Mouse (Mus musculus) hindbrain, embryonic 16.5 days (tissue): ENCODE measurements at regions not wholly inside any gene's neighbourhood (a gene's known extent, or its start where the extent isn't known, plus 50 kb on each side); places are given as distances from the start of the nearest gene placed in this dataset.

Experiments
- ATAC-seq: fragments of 200-750 bp; cut with Nextera tagmentation; 2 replicates; pipeline ENCODE4 v1.8.0; 2017; ENCODE audit warnings: moderate TSS enrichment, moderate library complexity
- H3K27ac ChIP-seq: fragments of 300-500 bp; sonication (generic); 2 replicates; pipeline ENCODE4 v1.5.1; 2014; ENCODE audit warnings: low read depth, mild to moderate bottlenecking, control low read depth, low read length, moderate library complexity
- H3K27me3 ChIP-seq: fragments of 300-500 bp; sonication (generic); replicated peaks from 2 replicates; pipeline ENCODE4 v1.6.1; 2014; ENCODE audit warnings: low read length; ENCODE audit not compliant: control insufficient read depth, insufficient read depth
- H3K36me3 ChIP-seq: fragments of 300-500 bp; sonication (generic); 2 replicates; pipeline ENCODE4 v1.6.1; 2014; ENCODE audit warnings: mild to moderate bottlenecking, low read length, moderate library complexity, mixed read lengths; ENCODE audit not compliant: control insufficient read depth, insufficient read depth
- H3K4me1 ChIP-seq: fragments of 300-500 bp; sonication (generic); 2 replicates; pipeline ENCODE4 v1.6.1; 2014; ENCODE audit warnings: low read depth, low read length; ENCODE audit not compliant: control insufficient read depth, insufficient read depth
- H3K4me2 ChIP-seq: fragments of 300-500 bp; sonication (generic); 2 replicates; pipeline ENCODE4 v1.6.1; 2014; ENCODE audit warnings: mild to moderate bottlenecking, low read length, control low read depth, moderate library complexity
- H3K4me3 ChIP-seq: fragments of 300-500 bp; sonication (generic); 2 replicates; pipeline ENCODE4 v1.5.1; 2014; ENCODE audit warnings: mild to moderate bottlenecking, low read length, control low read depth, moderate library complexity
- H3K9ac ChIP-seq: fragments of 300-500 bp; sonication (generic); 2 replicates; pipeline ENCODE4 v1.6.1; 2014; ENCODE audit warnings: low read depth, mild to moderate bottlenecking, control low read depth, low read length, moderate library complexity
- H3K9me3 ChIP-seq: fragments of 300-500 bp; sonication (generic); 2 replicates; pipeline ENCODE4 v1.6.1; 2014; ENCODE audit warnings: mild to moderate bottlenecking, low read length, moderate library complexity; ENCODE audit not compliant: control insufficient read depth
- WGBS: fragments of 180-500 bp; shearing (Covaris S2); extraction: QIAGEN DNeasy Blood & Tissue Kit; methylation state at CpG from one replicate; pipeline ENCODE4 v1.1.7; 2014; 5-methylcytosine and 5-hydroxymethylcytosine counted together

DNA sequence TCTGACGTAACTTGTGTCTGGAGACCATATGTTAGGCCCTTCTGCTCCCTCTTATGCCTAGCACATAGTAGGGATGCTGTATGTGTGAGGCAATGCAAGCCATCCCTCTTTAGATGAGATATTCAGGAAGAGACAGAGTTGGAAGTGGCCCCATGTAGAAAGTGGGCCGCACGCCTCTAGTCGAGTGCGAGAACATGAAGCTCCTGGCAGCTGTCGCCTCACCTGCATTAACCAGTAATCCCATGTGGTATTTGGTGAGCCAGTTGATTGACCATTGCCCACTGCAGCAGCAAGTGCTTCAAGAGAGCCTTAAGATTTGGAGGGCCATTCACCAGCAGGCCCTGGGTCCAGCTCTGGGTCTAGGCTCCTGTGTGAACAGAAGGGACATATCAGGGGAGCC, 71.2 kb upstream of the Otos start:
- Histone ChIP-seq H3K4me3 (no peak overlapping the region), H3K4me1 (peaks cover 3% of the 10 kb centered on the region), H3K27ac (no peak overlapping the region), H3K27me3 (no peaks in the 10 kb centered on the region), H3K9ac (no peak overlapping the region), H3K36me3 (no peaks in the 10 kb centered on the region), H3K4me2 (no peak overlapping the region), H3K9me3 (no peaks in the 10 kb centered on the region)
- ATAC-seq, result no peak
- WGBS, result 96% methylated on average over 6 of the region's 6 CpGs

DNA sequence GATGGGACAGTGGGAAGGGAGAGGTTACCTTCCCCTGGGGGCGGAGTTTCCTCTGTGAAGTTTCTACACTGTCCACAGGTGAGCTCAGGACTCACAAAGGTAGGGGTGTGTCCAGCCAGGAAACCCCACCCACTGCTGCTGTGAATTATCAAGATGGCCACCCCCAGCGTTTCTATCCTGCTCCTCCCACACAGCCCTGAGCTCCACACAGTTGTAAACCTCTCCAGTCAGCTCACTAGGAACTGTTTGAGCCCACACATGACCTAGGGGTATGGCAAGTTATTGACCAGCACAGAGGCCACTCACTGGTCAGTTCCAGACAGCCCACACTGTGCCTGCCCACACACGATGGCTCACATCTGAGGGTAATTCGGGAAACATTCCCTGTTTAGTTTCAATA, 69.5 kb upstream of the Otos start:
- Histone ChIP-seq H3K4me3 (no peak overlapping the region), H3K4me2 (no peak overlapping the region), H3K9me3 (no peaks in the 10 kb centered on the region), H3K36me3 (no peaks in the 10 kb centered on the region), H3K27ac (no peak overlapping the region), H3K27me3 (no peaks in the 10 kb centered on the region), H3K4me1 (peaks cover 10% of the 10 kb centered on the region), H3K9ac (no peak overlapping the region)
- ATAC-seq, result no peak
- WGBS, result 88% methylated on average over 4 of the region's 4 CpGs

DNA sequence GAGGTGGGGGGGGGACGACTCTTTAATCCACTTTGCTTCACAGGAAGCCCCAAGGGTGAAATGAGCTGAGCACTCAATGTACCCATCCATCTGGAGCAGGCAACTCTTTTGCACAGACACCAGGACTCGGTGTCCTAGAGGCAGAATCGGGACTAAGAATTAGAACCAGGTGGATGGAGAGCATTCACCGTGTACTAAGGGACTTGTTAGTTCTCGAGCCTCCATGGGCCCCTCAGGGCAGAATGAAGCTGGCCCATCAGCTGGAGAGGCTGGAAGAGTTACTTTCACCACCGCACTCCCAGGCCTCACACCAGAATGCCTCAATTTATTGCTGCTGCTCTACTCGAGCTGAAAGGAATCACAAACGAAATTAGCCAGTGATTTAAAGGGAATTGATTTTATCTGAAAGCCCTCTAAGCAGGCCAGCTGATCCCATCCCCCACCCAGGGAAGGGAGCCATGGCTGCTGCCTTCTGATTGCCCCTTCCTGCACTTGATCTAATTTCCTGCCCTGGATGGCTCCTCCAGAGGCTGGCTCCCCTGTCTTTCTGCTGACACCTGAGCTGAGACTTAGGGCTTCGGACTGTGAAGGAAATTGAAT, 66.2 kb upstream of the Otos start:
- peak overlapping the region; percentile 4; the same call in 1 of the 2 replicates for H3K27ac ChIP-seq
- ATAC-seq, result peak; percentile 57
- H3K36me3 ChIP-seq, result no peaks in the 10 kb centered on the region

DNA sequence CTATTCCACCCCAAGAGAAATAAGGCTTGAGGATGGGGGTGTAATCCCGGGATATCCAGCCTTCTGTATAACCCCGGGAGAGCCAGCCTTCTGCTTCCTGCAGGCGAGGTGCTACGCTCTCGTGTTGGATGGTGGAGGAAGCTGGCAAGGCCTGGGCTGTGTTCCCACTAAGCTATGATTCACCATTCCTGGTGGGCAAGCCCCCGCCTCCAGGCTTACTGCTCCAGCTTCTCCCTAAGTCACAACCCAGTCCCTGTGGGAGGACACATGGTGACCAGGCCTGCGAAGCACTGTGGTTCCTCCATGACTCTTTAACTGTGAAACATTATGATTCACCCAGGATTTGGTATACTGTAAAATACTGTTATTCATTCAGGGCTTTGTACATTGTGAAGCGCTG, 63.7 kb upstream of the Otos start:
- no peaks in the 10 kb centered on the region for H3K27me3 ChIP-seq
- no peaks in the 10 kb centered on the region for H3K36me3 ChIP-seq
- no peaks in the 10 kb centered on the region for H3K9me3 ChIP-seq
- no peak overlapping the region for H3K4me3 ChIP-seq
- H3K27ac ChIP-seq, result no peak overlapping the region
- no peak for ATAC-seq
- WGBS, result 87% methylated on average over 8 of the region's 8 CpGs
- H3K4me1 ChIP-seq, result peaks cover 10% of the 10 kb centered on the region
- H3K9ac ChIP-seq, result no peak overlapping the region
- H3K4me2 ChIP-seq, result no peak overlapping the region

More for the DNA sequence above, 66.2 kb upstream of the Otos start:
- no peak overlapping the region for H3K4me2 ChIP-seq
- no peaks in the 10 kb centered on the region for H3K27me3 ChIP-seq
- no peaks in the 10 kb centered on the region for H3K9me3 ChIP-seq
- no peak overlapping the region for H3K9ac ChIP-seq
- H3K4me1 ChIP-seq, result peaks cover 10% of the 10 kb centered on the region
- H3K4me3 ChIP-seq, result no peak overlapping the region
- 46% methylated on average over 9 of the region's 9 CpGs for WGBS

DNA sequence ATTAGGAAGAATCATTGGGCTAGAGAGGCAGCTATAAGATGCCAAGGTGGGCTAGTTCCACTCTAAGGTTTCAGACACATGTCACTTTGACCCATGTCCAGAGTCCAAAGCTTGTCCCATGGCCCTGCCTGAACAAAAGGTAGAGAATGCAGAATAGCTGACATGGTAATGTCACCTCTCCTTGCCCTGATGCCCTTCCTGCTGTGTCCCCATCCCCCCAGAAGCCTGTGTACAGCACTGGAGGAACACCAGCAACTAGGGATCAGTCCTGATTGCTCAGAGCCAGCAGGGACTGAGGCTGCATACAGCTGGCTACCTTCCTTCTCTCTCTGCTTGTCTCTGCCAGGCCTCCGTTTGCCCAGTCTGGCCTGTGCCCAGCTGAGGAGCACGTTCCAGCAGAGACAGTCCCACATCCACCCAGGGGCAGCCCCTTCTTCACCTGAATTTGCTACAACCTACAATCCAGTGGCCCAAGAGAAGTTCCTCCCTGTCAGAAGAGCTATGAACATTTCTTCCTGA, 61.7 kb upstream of the Otos start:
- H3K9ac ChIP-seq, result no peak overlapping the region
- peaks cover 10% of the 10 kb centered on the region for H3K4me1 ChIP-seq
- H3K9me3 ChIP-seq, result no peaks in the 10 kb centered on the region
- no peak for ATAC-seq
- no peak overlapping the region for H3K4me3 ChIP-seq
- 74% methylated on average over 2 of the region's 2 CpGs for WGBS
- H3K27ac ChIP-seq, result no peak overlapping the region
- H3K27me3 ChIP-seq, result no peaks in the 10 kb centered on the region
- no peaks in the 10 kb centered on the region for H3K36me3 ChIP-seq
- H3K4me2 ChIP-seq, result no peak overlapping the region

DNA sequence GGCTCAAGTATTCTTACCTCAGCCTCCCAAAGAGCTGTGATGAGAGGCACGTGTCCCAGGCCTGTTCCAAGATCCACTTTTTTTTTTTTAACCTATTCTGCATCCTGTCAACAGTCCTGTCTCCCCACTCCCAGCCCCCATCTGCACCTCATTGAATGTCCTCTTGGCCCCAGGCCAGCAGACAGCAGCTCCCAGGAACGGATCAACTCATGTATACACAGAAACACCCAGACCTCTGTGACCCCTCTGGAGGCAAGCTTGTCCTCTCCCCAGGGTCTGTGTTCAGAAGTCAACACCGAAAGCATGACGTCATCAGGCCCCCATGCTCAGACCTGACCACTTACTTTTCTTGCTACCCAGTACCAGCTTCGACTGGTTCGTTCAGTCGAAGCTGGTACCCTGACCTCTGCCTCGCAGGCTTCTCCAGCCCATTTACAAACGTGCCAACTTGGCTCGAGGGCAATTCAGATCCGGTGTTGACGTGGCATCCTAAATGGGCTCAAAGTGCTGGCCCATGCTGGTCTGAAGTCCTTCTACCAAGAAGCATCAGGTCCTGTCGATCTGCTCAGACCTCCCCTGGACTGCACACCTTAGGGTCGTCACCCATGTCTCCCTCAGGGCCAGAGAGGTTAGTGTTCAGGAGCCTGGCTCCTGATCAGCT, 60.7 kb upstream of the Otos start:
- no peak for ATAC-seq
- H3K9ac ChIP-seq, result no peak overlapping the region
- WGBS, result 65% methylated on average over 14 of the region's 14 CpGs
- no peak overlapping the region for H3K4me2 ChIP-seq
- no peaks in the 10 kb centered on the region for H3K36me3 ChIP-seq
- no peaks in the 10 kb centered on the region for H3K9me3 ChIP-seq
- H3K27me3 ChIP-seq, result no peaks in the 10 kb centered on the region
- peaks cover 1% of the 10 kb centered on the region; the same call in 1 of the 2 replicates for H3K4me1 ChIP-seq
- no peak overlapping the region for H3K4me3 ChIP-seq
- H3K27ac ChIP-seq, result no peak overlapping the region

DNA sequence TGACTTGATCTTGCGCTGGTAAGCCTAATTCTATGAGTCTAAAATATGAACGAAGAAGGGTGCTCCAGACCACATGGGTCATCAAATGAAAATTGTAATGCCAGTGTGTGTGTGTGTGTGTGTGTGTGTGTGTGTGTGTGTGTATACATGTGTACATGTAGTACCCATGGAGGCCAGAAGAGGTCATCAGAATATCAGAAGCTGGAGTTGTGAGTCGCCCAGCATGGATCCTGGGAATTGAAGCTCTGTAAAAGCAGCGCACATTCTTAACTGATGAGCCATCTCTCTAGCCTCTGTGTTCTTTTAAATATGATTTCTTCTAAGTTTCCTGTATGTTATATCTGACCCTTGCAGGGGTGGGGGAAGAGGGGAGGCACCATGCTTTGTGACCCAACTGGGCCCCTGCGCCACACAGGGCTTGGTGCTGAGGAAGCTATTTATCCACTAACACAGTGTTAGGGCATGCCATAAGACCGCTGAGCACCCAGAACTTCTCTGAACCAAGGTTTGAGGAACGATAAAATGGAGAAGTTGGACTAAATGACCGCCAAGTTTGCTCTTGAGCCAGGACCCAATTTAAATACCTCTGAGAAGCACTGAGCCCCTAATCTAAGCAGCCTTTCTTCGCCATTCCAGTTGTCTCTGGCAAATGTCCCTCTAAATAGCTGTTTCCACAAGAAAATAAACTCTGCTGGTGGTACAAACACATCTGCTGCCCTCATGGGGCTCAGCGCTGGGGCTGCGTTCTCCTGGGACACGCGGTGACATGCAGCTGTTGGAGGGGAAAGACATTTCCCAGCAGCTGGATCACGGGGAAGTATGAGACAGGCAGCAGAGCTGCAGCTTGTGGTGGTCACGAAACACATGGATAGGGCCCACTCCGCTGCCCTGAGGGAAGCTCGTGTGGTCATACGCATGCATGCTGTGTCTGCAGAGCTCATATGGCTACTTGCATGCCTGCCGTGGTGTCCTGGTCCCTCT, 59.6 kb upstream of the Otos start:
- WGBS, result 91% methylated on average over 19 of the region's 19 CpGs
- H3K27me3 ChIP-seq, result no peaks in the 10 kb centered on the region

DNA sequence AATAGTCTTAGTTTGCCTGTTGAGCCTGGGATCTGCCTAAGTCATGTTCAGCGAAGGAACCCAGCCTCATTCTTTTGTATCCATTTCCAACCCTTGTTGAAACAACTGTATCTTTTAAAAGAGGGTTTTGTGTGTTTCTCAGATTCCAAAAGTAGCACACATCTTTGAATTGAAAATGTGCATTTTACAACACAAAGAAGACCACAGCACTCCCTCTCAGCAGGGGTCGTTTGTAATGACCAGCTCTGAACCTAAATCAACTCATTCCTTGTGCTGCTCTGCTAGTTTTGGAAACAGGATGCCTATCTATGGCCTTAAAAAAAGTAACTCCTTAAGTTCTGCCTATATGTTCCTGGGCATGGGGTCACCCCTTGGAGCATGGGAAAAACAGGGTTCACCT, 58.8 kb upstream of the Otos start:
- 67% methylated on average over 2 of the region's 2 CpGs for WGBS
- no peaks in the 10 kb centered on the region for H3K36me3 ChIP-seq
- H3K27me3 ChIP-seq, result no peaks in the 10 kb centered on the region
- no peak overlapping the region for H3K27ac ChIP-seq
- no peaks in the 10 kb centered on the region for H3K9me3 ChIP-seq
- no peaks in the 10 kb centered on the region for H3K4me1 ChIP-seq
- no peak overlapping the region for H3K9ac ChIP-seq
- ATAC-seq, result no peak
- H3K4me2 ChIP-seq, result no peak overlapping the region
- no peak overlapping the region for H3K4me3 ChIP-seq

More for the DNA sequence above, 59.6 kb upstream of the Otos start:
- no peak overlapping the region for H3K27ac ChIP-seq
- H3K4me1 ChIP-seq, result no peaks in the 10 kb centered on the region
- no peak overlapping the region for H3K4me3 ChIP-seq
- no peaks in the 10 kb centered on the region for H3K9me3 ChIP-seq
- ATAC-seq, result no peak
- no peak overlapping the region for H3K9ac ChIP-seq
- no peaks in the 10 kb centered on the region for H3K36me3 ChIP-seq
- no peak overlapping the region for H3K4me2 ChIP-seq

DNA sequence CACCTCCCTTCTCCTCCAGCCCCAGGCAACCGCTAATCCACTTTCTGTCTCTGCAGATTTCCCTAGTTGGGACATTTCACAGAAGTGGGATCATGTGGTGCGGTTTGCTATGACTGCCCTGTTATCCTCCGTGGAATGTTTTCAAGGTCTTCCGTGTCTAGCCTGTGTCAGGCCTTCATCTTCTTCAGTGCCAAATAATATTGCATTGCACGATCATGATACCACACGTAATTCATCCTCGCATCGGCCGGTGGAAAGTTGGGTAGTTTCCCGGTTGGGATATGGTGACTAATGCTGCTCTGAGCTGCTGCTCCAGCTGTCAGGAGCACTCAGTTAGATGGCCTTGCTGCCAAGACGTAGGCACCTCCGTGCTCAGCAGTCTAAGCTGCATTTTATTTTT, 55.3 kb upstream of the Otos start:
- H3K4me2 ChIP-seq, result no peak overlapping the region
- ATAC-seq, result no peak
- peaks cover 10% of the 10 kb centered on the region for H3K4me1 ChIP-seq
- no peak overlapping the region for H3K4me3 ChIP-seq
- H3K9ac ChIP-seq, result no peak overlapping the region
- no peaks in the 10 kb centered on the region for H3K27me3 ChIP-seq
- H3K36me3 ChIP-seq, result no peaks in the 10 kb centered on the region
- no peak overlapping the region for H3K27ac ChIP-seq
- 82% methylated on average over 12 of the region's 12 CpGs for whole genome bisulfite sequencing
- H3K9me3 ChIP-seq, result no peaks in the 10 kb centered on the region
